Comparison of ENCODE assay signal across 19 mouse cellular contexts in genomic region chr12:44925901-44926300, GRCm38 (mm10).
DNase-seq lines count a peak whose midpoint lies in the region; ATAC-seq and TF ChIP-seq lines count a peak whose summit lies in the region.
"Had no signal": no experiment of that assay in that cellular context is flagged by ENCODE, and none has a peak within 500 bp of the region (broad histone marks: within the 10 kb centered on the region; RNA-seq: fewer than 3 reads in every experiment).

No protein-coding gene starts in this region.

- TF ChIP-seq CTCF in midbrain, postnatal 0 days (IDR thresholded peaks at IDR 0.05) = no peak

- H3K4me1 ChIP-seq in midbrain, postnatal 0 days (ENCODE audit: insufficient read depth, low read length) = no peaks in the 10 kb centered on the region
- H3K4me1 ChIP-seq in midbrain, embryonic 13.5 days (replicated peaks) = 0 out of 2 replicates have a peak, but pooled peaks cover 4% of the 10 kb centered on the region

- peak; percentile 5 to 12 for DNase-seq in cerebellum, postnatal 10 days
- DNase-seq in cerebellum, postnatal 36 days = no peak
- peak; percentile 57 for DNase-seq in midbrain, postnatal 0 days (ENCODE audit: low spot score)
- peak; percentile 45 for DNase-seq in embryo, embryonic 10.5 days (ENCODE audit: low spot score)
- no peak for DNase-seq in kidney, postnatal 4 days
- DNase-seq in urinary bladder, postnatal 4 days (ENCODE audit: low spot score in 2 of 2) = no peak
- DNase-seq: adrenal gland, postnatal 14 days; gastrocnemius, postnatal 14 days; heart, adult 2 months; heart, postnatal 14 days had no signal

- H3K4me2 ChIP-seq in midbrain, postnatal 0 days (ENCODE audit: low read depth, low read length, poor library complexity, severe bottlenecking) = no peak overlapping the region
- H3K4me2 ChIP-seq in midbrain, embryonic 13.5 days (replicated peaks) = no peak overlapping the region
- H3K4me2 ChIP-seq: heart, embryonic 11.5 days; heart, embryonic 15.5 days; hindbrain, embryonic 14.5 days had no signal

- 79% methylated on average over 3 of the region's 3 CpGs for WGBS in midbrain, postnatal 0 days
- 79% methylated on average over 3 of the region's 3 CpGs for WGBS in midbrain, embryonic 13.5 days

- no peaks in the 10 kb centered on the region for H3K27me3 ChIP-seq in midbrain, postnatal 0 days (ENCODE audit: insufficient read depth, low read length)
- H3K27me3 ChIP-seq in midbrain, embryonic 13.5 days = no peaks in the 10 kb centered on the region
- H3K27me3 ChIP-seq: heart, embryonic 15.5 days; Patski had no signal

- H3K9me3 ChIP-seq in midbrain, postnatal 0 days (ENCODE audit: low read length) = no peaks in the 10 kb centered on the region
- no peaks in the 10 kb centered on the region for H3K9me3 ChIP-seq in midbrain, embryonic 13.5 days
- H3K9me3 ChIP-seq: embryonic facial prominence, embryonic 10.5 days; heart, embryonic 15.5 days had no signal

- no peak for ATAC-seq in midbrain, postnatal 0 days (ENCODE audit: low FRiP score)
- no peak for ATAC-seq in midbrain, embryonic 13.5 days
- ATAC-seq: activated CD4-positive, CD25-positive, alpha-beta regulatory T cell, adult 4 months; forebrain, embryonic 16.5 days; intestine, embryonic 16.5 days; Patski had no signal

- no peak overlapping the region for H3K27ac ChIP-seq in midbrain, postnatal 0 days (ENCODE audit: low read depth, low read length)
- H3K27ac ChIP-seq in midbrain, embryonic 13.5 days = no peak overlapping the region
- H3K27ac ChIP-seq: embryonic facial prominence, embryonic 10.5 days; heart, adult 2 months; heart, embryonic 15.5 days; hindbrain, embryonic 14.5 days had no signal

- no peak overlapping the region for H3K4me3 ChIP-seq in midbrain, postnatal 0 days (ENCODE audit: low read depth, low read length)
- H3K4me3 ChIP-seq in midbrain, embryonic 13.5 days (replicated peaks) = no peak overlapping the region
- H3K4me3 ChIP-seq: embryonic facial prominence, embryonic 10.5 days; heart, adult 2 months; heart, embryonic 15.5 days had no signal

- H3K9ac ChIP-seq in midbrain, postnatal 0 days (replicated peaks; ENCODE audit: low read length, poor library complexity, severe bottlenecking) = no peak overlapping the region
- H3K9ac ChIP-seq in midbrain, embryonic 13.5 days (replicated peaks) = no peak overlapping the region
- H3K9ac ChIP-seq: heart, embryonic 15.5 days; hindbrain, embryonic 14.5 days had no signal

- no peaks in the 10 kb centered on the region for H3K36me3 ChIP-seq in midbrain, postnatal 0 days (ENCODE audit: insufficient read depth, low read length)
- no peaks in the 10 kb centered on the region for H3K36me3 ChIP-seq in midbrain, embryonic 13.5 days
- H3K36me3 ChIP-seq: embryonic facial prominence, embryonic 10.5 days; heart, embryonic 15.5 days had no signal

Comparison
In these comparisons a context has a peak if more than half of its experiments do, and no peak if none do; other contexts are left out.
1. DNase-seq: peak in cerebellum, postnatal 10 days (2 of 2), midbrain, postnatal 0 days (single experiment) and embryo, embryonic 10.5 days (single experiment); none in cerebellum, postnatal 36 days (0 of 2), kidney, postnatal 4 days (0 of 2) and urinary bladder, postnatal 4 days (0 of 2).